Mouse (Mus musculus): ENCODE data around the gene Zmpste24. TPM values are rescaled to one million over a fixed set of nuclear protein-coding genes. Genes with fewer than 3 reads are reported as not detected.
"Not testable (repeated sequence)": the region's sequence is repeated elsewhere in the genome, so short reads cannot be mapped to it uniquely, and the experiment has no call there.

Gene Zmpste24
- polyA plus RNA-seq, 1 experiment from 2014 or later, result 27.1 TPM

- Histone ChIP-seq H3K9ac (no peak overlapping the region), H3K4me1 (ENCODE audit: insufficient read depth) (no peaks in the 10 kb centered on the region), H3K4me3 (ENCODE audit: low read depth, low read length) (no peak overlapping the region), H3K9me3 (ENCODE audit: low read depth, low read length) (no peaks in the 10 kb centered on the region), H3K36me3 (ENCODE audit: insufficient read depth) (peaks cover 87% of the 10 kb centered on the region), H3K27ac (ENCODE audit: low read depth) (no peak overlapping the region), H3K27me3 (ENCODE audit: insufficient read depth, low read length) (no peaks in the 10 kb centered on the region), H3K4me2 (no peak overlapping the region)
- no peak for TF ChIP-seq CTCF (IDR thresholded peaks at IDR 0.05; ENCODE audit: low read depth)
- ATAC-seq (ENCODE audit: insufficient read depth) (no peak), DNase-seq (no peak)
- WGBS, result 57% methylated on average over 3 of the region's 3 CpGs
Measured at GRCm38 (mm10) chr4:121077915-121078646, 20.0 kb downstream of the Zmpste24 start.

GRCm38 (mm10) chr4:121074250-121074649 lies 23.8 kb downstream of the Zmpste24 start:
- WGBS, result 92% methylated on average over 4 of the region's 4 CpGs
- TF ChIP-seq CTCF (IDR thresholded peaks at IDR 0.05; ENCODE audit: low read depth), result no peak

GRCm38 (mm10) chr4:121065336-121065735 lies 32.7 kb downstream of the Zmpste24 start:
- H3K27ac ChIP-seq (ENCODE audit: low read depth), result no peak overlapping the region
- H3K4me3 ChIP-seq (ENCODE audit: low read depth, low read length), result no peak overlapping the region
- WGBS, result 52% methylated on average over 2 of the region's 2 CpGs
- no peaks in the 10 kb centered on the region for H3K9me3 ChIP-seq (ENCODE audit: low read depth, low read length)
- ATAC-seq (ENCODE audit: insufficient read depth) (no peak), DNase-seq (no peak)
- peaks cover 47% of the 10 kb centered on the region for H3K36me3 ChIP-seq (ENCODE audit: insufficient read depth)
- TF ChIP-seq CTCF (IDR thresholded peaks at IDR 0.05; ENCODE audit: low read depth), result no peak
- no peaks in the 10 kb centered on the region for H3K4me1 ChIP-seq (ENCODE audit: insufficient read depth)
- H3K27me3 ChIP-seq (ENCODE audit: insufficient read depth, low read length), result no peaks in the 10 kb centered on the region
- no peak overlapping the region for H3K9ac ChIP-seq
- no peak overlapping the region for H3K4me2 ChIP-seq

More at GRCm38 (mm10) chr4:121074250-121074649, 23.8 kb downstream of the Zmpste24 start:
- no peak overlapping the region for H3K4me3 ChIP-seq (ENCODE audit: low read depth, low read length)
- H3K4me1 ChIP-seq (ENCODE audit: insufficient read depth), result no peaks in the 10 kb centered on the region
- ATAC-seq (ENCODE audit: insufficient read depth), result no peak
- peaks cover 62% of the 10 kb centered on the region for H3K36me3 ChIP-seq (ENCODE audit: insufficient read depth)
- DNase-seq, result no peak
- H3K9me3 ChIP-seq (ENCODE audit: low read depth, low read length), result no peaks in the 10 kb centered on the region
- H3K9ac ChIP-seq, result no peak overlapping the region
- H3K27me3 ChIP-seq (ENCODE audit: insufficient read depth, low read length), result no peaks in the 10 kb centered on the region
- H3K27ac ChIP-seq (ENCODE audit: low read depth), result no peak overlapping the region
- H3K4me2 ChIP-seq, result no peak overlapping the region

- not testable (repeated sequence) for H3K4me1 ChIP-seq (ENCODE audit: insufficient read depth); H3K27ac ChIP-seq (ENCODE audit: low read depth); H3K9ac ChIP-seq; H3K4me3 ChIP-seq (ENCODE audit: low read depth, low read length); H3K9me3 ChIP-seq (ENCODE audit: low read depth, low read length); H3K4me2 ChIP-seq; DNase-seq; ATAC-seq (ENCODE audit: insufficient read depth); H3K27me3 ChIP-seq (ENCODE audit: insufficient read depth, low read length)
- peaks cover 27% of the 10 kb centered on the region; the same call in 1 of the 2 replicates for H3K36me3 ChIP-seq (ENCODE audit: insufficient read depth)
- 75% methylated on average over 9 of the region's 10 CpGs for WGBS
Measured at GRCm38 (mm10) chr4:121059218-121059617, 38.8 kb downstream of the Zmpste24 start.

- DNase-seq (no peak), ATAC-seq (ENCODE audit: insufficient read depth) (peak; percentile 14; the same call in 1 of the 2 replicates)
- H3K4me2 ChIP-seq, result no peak overlapping the region
- H3K27ac ChIP-seq (ENCODE audit: low read depth), result no peak overlapping the region
- 45% methylated on average over 2 of the region's 2 CpGs for WGBS
- H3K36me3 ChIP-seq (ENCODE audit: insufficient read depth), result peaks cover 11% of the 10 kb centered on the region; the same call in 1 of the 2 replicates
- H3K4me1 ChIP-seq (ENCODE audit: insufficient read depth), result no peaks in the 10 kb centered on the region
- H3K27me3 ChIP-seq (ENCODE audit: insufficient read depth, low read length), result 0 out of 2 replicates have a peak, but pooled peaks cover 4% of the 10 kb centered on the region
- no peaks in the 10 kb centered on the region for H3K9me3 ChIP-seq (ENCODE audit: low read depth, low read length)
- H3K9ac ChIP-seq, result no peak overlapping the region
- no peak for TF ChIP-seq CTCF (IDR thresholded peaks at IDR 0.05; ENCODE audit: low read depth)
- no peak overlapping the region for H3K4me3 ChIP-seq (ENCODE audit: low read depth, low read length)
Measured at GRCm38 (mm10) chr4:121057032-121057431, 41.0 kb downstream of the Zmpste24 start.

GRCm38 (mm10) chr4:121056342-121056741 lies 41.7 kb downstream of the Zmpste24 start:
- H3K9me3 ChIP-seq (ENCODE audit: low read depth, low read length), result no peaks in the 10 kb centered on the region
- no peak for DNase-seq
- peaks cover 11% of the 10 kb centered on the region; the same call in 1 of the 2 replicates for H3K36me3 ChIP-seq (ENCODE audit: insufficient read depth)
- peak; percentile 59 for TF ChIP-seq CTCF (IDR thresholded peaks at IDR 0.05; ENCODE audit: low read depth)
- WGBS, result 55% methylated on average over 3 of the region's 3 CpGs
- 0 out of 2 replicates have a peak, but pooled peaks cover 4% of the 10 kb centered on the region for H3K27me3 ChIP-seq (ENCODE audit: insufficient read depth, low read length)
- ATAC-seq (ENCODE audit: insufficient read depth), result 0 out of 2 replicates have a peak, but pooled peaks have one; percentile 22
- H3K27ac ChIP-seq (ENCODE audit: low read depth), result no peak overlapping the region
- H3K4me3 ChIP-seq (ENCODE audit: low read depth, low read length), result no peak overlapping the region
- H3K9ac ChIP-seq, result no peak overlapping the region
- H3K4me1 ChIP-seq (ENCODE audit: insufficient read depth), result no peaks in the 10 kb centered on the region
- no peak overlapping the region for H3K4me2 ChIP-seq

GRCm38 (mm10) chr4:121052454-121053323 lies 45.4 kb downstream of the Zmpste24 start:
- TF ChIP-seq CTCF (IDR thresholded peaks at IDR 0.05; ENCODE audit: low read depth), result no peak
- ATAC-seq (ENCODE audit: insufficient read depth) (0 out of 2 replicates have a peak, but pooled peaks have one; percentile 32), DNase-seq (no peak)
- 11% methylated on average over 35 of the region's 35 CpGs for WGBS
- no peaks in the 10 kb centered on the region for H3K36me3 ChIP-seq (ENCODE audit: insufficient read depth)
- no peak overlapping the region for H3K27ac ChIP-seq (ENCODE audit: low read depth)
- H3K4me2 ChIP-seq, result peak overlapping the region; percentile 45
- no peak overlapping the region for H3K9ac ChIP-seq
- H3K9me3 ChIP-seq (ENCODE audit: low read depth, low read length), result no peaks in the 10 kb centered on the region
- H3K4me1 ChIP-seq (ENCODE audit: insufficient read depth), result no peaks in the 10 kb centered on the region
- peak overlapping the region; percentile 17; the same call in 1 of the 2 replicates for H3K4me3 ChIP-seq (ENCODE audit: low read depth, low read length)
- 0 out of 2 replicates have a peak, but pooled peaks cover 4% of the 10 kb centered on the region for H3K27me3 ChIP-seq (ENCODE audit: insufficient read depth, low read length)
